Mouse (Mus musculus): Measurements from ENCODE around the gene Ism1. TPM values are rescaled to one million over a fixed set of nuclear protein-coding genes. Genes with fewer than 3 reads are reported as not detected.

Gene Ism1
- polyA plus RNA-seq, 1 experiment from 2014 or later, result 0.50 TPM

- Histone ChIP-seq H3K27me3 (replicated peaks; ENCODE audit: control insufficient read depth, insufficient read depth, low read length) (no peaks in the 10 kb centered on the region), H3K4me1 (ENCODE audit: control insufficient read depth, insufficient read depth, low read length) (no peaks in the 10 kb centered on the region), H3K27ac (ENCODE audit: low read depth, low read length) (no peak overlapping the region), H3K4me3 (ENCODE audit: low read depth, low read length) (no peak overlapping the region), H3K9me3 (replicated peaks; ENCODE audit: control insufficient read depth, low read length) (peaks cover 6% of the 10 kb centered on the region; the same call in 1 of the 2 replicates), H3K9ac (ENCODE audit: low read length) (no peak overlapping the region), H3K36me3 (ENCODE audit: control insufficient read depth, insufficient read depth, low read length) (no peaks in the 10 kb centered on the region), H3K4me2 (ENCODE audit: low read length) (no peak overlapping the region)
- WGBS, result 96% methylated on average over 1 of the region's 1 CpGs
- DNase-seq (ENCODE audit: low spot score), result no peak
- no peak for ATAC-seq
Measured at GRCm38 (mm10) chr2:139700609-139701008, 22.6 kb downstream of the Ism1 start.

GRCm38 (mm10) chr2:139704951-139705350 is 27.0 kb downstream of the Ism1 start:
- WGBS, result 86% methylated on average over 3 of the region's 3 CpGs
- DNase-seq (ENCODE audit: low spot score), result no peak

GRCm38 (mm10) chr2:139708194-139708899 is 30.4 kb downstream of the Ism1 start:
- no peak overlapping the region for H3K4me3 ChIP-seq (ENCODE audit: low read depth, low read length)
- no peak for DNase-seq (ENCODE audit: low spot score)
- H3K9me3 ChIP-seq (replicated peaks; ENCODE audit: control insufficient read depth, low read length), result no peaks in the 10 kb centered on the region
- 77% methylated on average over 6 of the region's 6 CpGs for WGBS
- H3K4me1 ChIP-seq (ENCODE audit: control insufficient read depth, insufficient read depth, low read length), result 0 out of 2 replicates have a peak, but pooled peaks cover 3% of the 10 kb centered on the region
- H3K9ac ChIP-seq (ENCODE audit: low read length), result no peak overlapping the region
- no peak for ATAC-seq
- H3K36me3 ChIP-seq (ENCODE audit: control insufficient read depth, insufficient read depth, low read length), result no peaks in the 10 kb centered on the region
- H3K27ac ChIP-seq (ENCODE audit: low read depth, low read length), result no peak overlapping the region
- no peaks in the 10 kb centered on the region for H3K27me3 ChIP-seq (replicated peaks; ENCODE audit: control insufficient read depth, insufficient read depth, low read length)
- H3K4me2 ChIP-seq (ENCODE audit: low read length), result no peak overlapping the region

More at GRCm38 (mm10) chr2:139704951-139705350, 27.0 kb downstream of the Ism1 start:
- Histone ChIP-seq H3K27ac (ENCODE audit: low read depth, low read length) (no peak overlapping the region), H3K4me2 (ENCODE audit: low read length) (no peak overlapping the region), H3K4me1 (ENCODE audit: control insufficient read depth, insufficient read depth, low read length) (no peaks in the 10 kb centered on the region), H3K36me3 (ENCODE audit: control insufficient read depth, insufficient read depth, low read length) (no peaks in the 10 kb centered on the region), H3K9me3 (replicated peaks; ENCODE audit: control insufficient read depth, low read length) (peaks cover 6% of the 10 kb centered on the region; the same call in 1 of the 2 replicates), H3K4me3 (ENCODE audit: low read depth, low read length) (no peak overlapping the region), H3K27me3 (replicated peaks; ENCODE audit: control insufficient read depth, insufficient read depth, low read length) (no peaks in the 10 kb centered on the region), H3K9ac (ENCODE audit: low read length) (no peak overlapping the region)
- no peak for ATAC-seq

GRCm38 (mm10) chr2:139711640-139712039 is 33.7 kb downstream of the Ism1 start:
- DNase-seq (ENCODE audit: low spot score), result no peak
- no peak overlapping the region for H3K9ac ChIP-seq (ENCODE audit: low read length)
- no peaks in the 10 kb centered on the region for H3K36me3 ChIP-seq (ENCODE audit: control insufficient read depth, insufficient read depth, low read length)
- no peaks in the 10 kb centered on the region for H3K9me3 ChIP-seq (replicated peaks; ENCODE audit: control insufficient read depth, low read length)
- WGBS, result 11% methylated on average over 3 of the region's 3 CpGs
- no peak overlapping the region for H3K4me2 ChIP-seq (ENCODE audit: low read length)
- H3K4me1 ChIP-seq (ENCODE audit: control insufficient read depth, insufficient read depth, low read length), result 0 out of 2 replicates have a peak, but pooled peaks cover 3% of the 10 kb centered on the region
- no peaks in the 10 kb centered on the region for H3K27me3 ChIP-seq (replicated peaks; ENCODE audit: control insufficient read depth, insufficient read depth, low read length)
- no peak overlapping the region for H3K4me3 ChIP-seq (ENCODE audit: low read depth, low read length)
- no peak overlapping the region for H3K27ac ChIP-seq (ENCODE audit: low read depth, low read length)
- ATAC-seq, result no peak

- Histone ChIP-seq H3K27ac (ENCODE audit: low read depth, low read length) (no peak overlapping the region), H3K9me3 (replicated peaks; ENCODE audit: control insufficient read depth, low read length) (no peaks in the 10 kb centered on the region), H3K36me3 (ENCODE audit: control insufficient read depth, insufficient read depth, low read length) (no peaks in the 10 kb centered on the region), H3K9ac (ENCODE audit: low read length) (no peak overlapping the region), H3K27me3 (replicated peaks; ENCODE audit: control insufficient read depth, insufficient read depth, low read length) (no peaks in the 10 kb centered on the region), H3K4me3 (ENCODE audit: low read depth, low read length) (no peak overlapping the region), H3K4me1 (ENCODE audit: control insufficient read depth, insufficient read depth, low read length) (0 out of 2 replicates have a peak, but pooled peaks cover 3% of the 10 kb centered on the region), H3K4me2 (ENCODE audit: low read length) (no peak overlapping the region)
- ATAC-seq, result no peak
- no peak for DNase-seq (ENCODE audit: low spot score)
- WGBS, result 71% methylated on average over 10 of the region's 10 CpGs
Measured at GRCm38 (mm10) chr2:139712046-139712445, 34.1 kb downstream of the Ism1 start.

DNA sequence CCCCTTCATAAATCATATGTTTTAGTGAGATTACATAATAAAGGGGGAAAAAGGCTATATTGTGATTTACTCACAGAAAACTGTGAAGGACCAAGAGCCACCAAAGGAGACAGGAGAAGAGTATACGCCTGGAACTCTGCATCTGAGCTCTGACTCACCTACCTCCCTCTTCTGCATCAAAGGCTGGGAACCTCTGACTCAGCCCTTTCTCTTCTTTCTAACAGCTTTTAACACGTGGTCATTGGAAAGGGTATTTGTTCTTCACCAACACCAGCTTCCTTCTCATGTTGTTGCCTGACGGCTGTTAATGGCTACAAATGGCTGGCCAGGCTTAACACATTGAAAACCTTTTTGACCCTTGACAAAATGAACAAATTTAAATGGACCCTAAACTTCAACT is 36.2 kb downstream of the Ism1 start:
- H3K27ac ChIP-seq (ENCODE audit: low read depth, low read length), result no peak overlapping the region
- DNase-seq (ENCODE audit: low spot score) (no peak), ATAC-seq (no peak)
- 0 out of 2 replicates have a peak, but pooled peaks cover 3% of the 10 kb centered on the region for H3K4me1 ChIP-seq (ENCODE audit: control insufficient read depth, insufficient read depth, low read length)
- no peaks in the 10 kb centered on the region for H3K27me3 ChIP-seq (replicated peaks; ENCODE audit: control insufficient read depth, insufficient read depth, low read length)
- no peak overlapping the region for H3K4me3 ChIP-seq (ENCODE audit: low read depth, low read length)
- H3K9me3 ChIP-seq (replicated peaks; ENCODE audit: control insufficient read depth, low read length), result no peaks in the 10 kb centered on the region
- H3K4me2 ChIP-seq (ENCODE audit: low read length), result no peak overlapping the region
- no peaks in the 10 kb centered on the region for H3K36me3 ChIP-seq (ENCODE audit: control insufficient read depth, insufficient read depth, low read length)
- 73% methylated on average over 3 of the region's 3 CpGs for WGBS
- no peak overlapping the region for H3K9ac ChIP-seq (ENCODE audit: low read length)

DNA sequence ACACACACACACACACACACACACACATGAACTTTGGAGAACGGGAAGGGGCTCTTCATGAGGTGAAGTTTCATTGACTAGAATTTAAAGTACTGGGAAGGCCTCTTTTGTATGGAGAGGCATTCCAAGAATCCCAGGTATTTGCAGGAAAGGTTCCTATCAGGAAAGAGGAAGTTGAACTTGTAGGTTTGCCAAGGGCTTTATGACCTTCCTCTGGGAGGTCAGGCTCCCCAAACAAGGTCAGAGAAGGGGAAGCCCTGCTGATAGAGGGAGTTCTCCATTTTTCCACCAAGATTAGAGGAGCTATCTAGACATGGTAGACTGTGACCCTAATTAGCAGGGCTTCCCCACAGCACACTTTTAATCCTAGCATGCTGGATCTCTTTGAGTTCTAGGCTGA is 39.8 kb downstream of the Ism1 start:
- Histone ChIP-seq H3K36me3 (ENCODE audit: control insufficient read depth, insufficient read depth, low read length) (no peaks in the 10 kb centered on the region), H3K27me3 (replicated peaks; ENCODE audit: control insufficient read depth, insufficient read depth, low read length) (no peaks in the 10 kb centered on the region)
- 71% methylated on average over 1 of the region's 1 CpGs for WGBS

DNA sequence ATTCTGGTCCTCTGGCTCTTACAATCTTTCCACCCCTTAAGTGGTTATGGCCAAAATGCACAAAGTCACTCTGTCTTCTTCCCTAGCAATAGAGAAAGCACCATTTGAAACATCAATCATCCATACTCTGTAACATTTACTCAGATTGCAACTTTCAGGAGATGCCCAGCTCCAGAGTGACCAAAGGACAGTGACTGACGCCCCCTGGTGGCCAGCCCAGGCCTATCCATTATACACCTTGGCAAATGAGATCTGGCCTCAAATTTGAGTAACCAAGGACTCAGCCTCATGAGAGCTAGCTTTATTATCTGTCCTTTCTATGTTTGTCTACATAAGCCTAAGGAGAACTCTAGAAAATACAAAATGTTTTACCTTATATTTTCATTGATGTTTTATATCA is 44.7 kb downstream of the Ism1 start:
- Histone ChIP-seq H3K4me1 (ENCODE audit: control insufficient read depth, insufficient read depth, low read length) (no peaks in the 10 kb centered on the region), H3K27ac (ENCODE audit: low read depth, low read length) (no peak overlapping the region), H3K9ac (ENCODE audit: low read length) (no peak overlapping the region), H3K4me3 (ENCODE audit: low read depth, low read length) (no peak overlapping the region), H3K4me2 (ENCODE audit: low read length) (no peak overlapping the region), H3K9me3 (replicated peaks; ENCODE audit: control insufficient read depth, low read length) (no peaks in the 10 kb centered on the region), H3K36me3 (ENCODE audit: control insufficient read depth, insufficient read depth, low read length) (no peaks in the 10 kb centered on the region), H3K27me3 (replicated peaks; ENCODE audit: control insufficient read depth, insufficient read depth, low read length) (no peaks in the 10 kb centered on the region)
- 0% methylated on average over 1 of the region's 1 CpGs for WGBS
- ATAC-seq (no peak), DNase-seq (ENCODE audit: low spot score) (peak; percentile 32)

More for the DNA sequence above, 39.8 kb downstream of the Ism1 start:
- no peaks in the 10 kb centered on the region for H3K4me1 ChIP-seq (ENCODE audit: control insufficient read depth, insufficient read depth, low read length)
- no peaks in the 10 kb centered on the region for H3K9me3 ChIP-seq (replicated peaks; ENCODE audit: control insufficient read depth, low read length)
- H3K4me2 ChIP-seq (ENCODE audit: low read length), result no peak overlapping the region
- no peak for DNase-seq (ENCODE audit: low spot score)
- no peak overlapping the region for H3K9ac ChIP-seq (ENCODE audit: low read length)
- no peak overlapping the region for H3K27ac ChIP-seq (ENCODE audit: low read depth, low read length)
- no peak overlapping the region for H3K4me3 ChIP-seq (ENCODE audit: low read depth, low read length)
- no peak for ATAC-seq

DNA sequence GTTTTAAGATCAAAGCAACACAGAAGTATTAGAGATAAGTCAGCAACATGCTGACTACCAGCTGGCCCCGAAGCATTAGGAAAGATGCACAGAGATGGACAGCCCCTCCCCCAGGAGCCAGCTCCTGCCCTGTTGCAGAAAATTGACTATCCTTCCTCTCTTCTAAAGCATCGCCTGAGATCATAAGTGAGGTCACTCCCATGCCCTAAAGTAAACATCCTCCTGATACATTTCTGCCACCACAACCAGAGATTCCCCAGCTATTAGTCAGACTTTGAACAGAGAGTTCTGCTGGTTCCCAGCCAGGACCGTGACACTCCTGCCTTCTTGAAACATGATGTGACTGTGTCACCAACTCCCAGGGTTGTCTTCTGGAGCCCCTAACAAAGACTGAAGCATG is 45.3 kb downstream of the Ism1 start:
- no peaks in the 10 kb centered on the region for H3K27me3 ChIP-seq (replicated peaks; ENCODE audit: control insufficient read depth, insufficient read depth, low read length)
- WGBS, result 68% methylated on average over 3 of the region's 3 CpGs
- H3K4me1 ChIP-seq (ENCODE audit: control insufficient read depth, insufficient read depth, low read length), result no peaks in the 10 kb centered on the region
- H3K36me3 ChIP-seq (ENCODE audit: control insufficient read depth, insufficient read depth, low read length), result no peaks in the 10 kb centered on the region
- H3K27ac ChIP-seq (ENCODE audit: low read depth, low read length), result no peak overlapping the region
- ATAC-seq, result no peak
- no peak overlapping the region for H3K4me2 ChIP-seq (ENCODE audit: low read length)
- H3K9ac ChIP-seq (ENCODE audit: low read length), result no peak overlapping the region
- H3K9me3 ChIP-seq (replicated peaks; ENCODE audit: control insufficient read depth, low read length), result no peaks in the 10 kb centered on the region
- DNase-seq (ENCODE audit: low spot score), result no peak
- H3K4me3 ChIP-seq (ENCODE audit: low read depth, low read length), result no peak overlapping the region

Data from forebrain, embryonic 14.5 days (tissue).